Mouse (Mus musculus): ENCODE data around the gene Nrm.

GRCm38 (mm10) chr17:35874721-35875120, 13.6 kb downstream of the Nrm start:
- TF ChIP-seq CTCF (IDR thresholded peaks at IDR 0.05; ENCODE audit: control insufficient read depth, insufficient read depth, insufficient replicate concordance, low read depth, low read length): no peak
- TF ChIP-seq POLR2A (IDR thresholded peaks at IDR 0.05; ENCODE audit: control insufficient read depth, low read depth, low read length): no peak

Data from testis, adult 2 months (tissue).